Mouse (Mus musculus) Patski (cell line): Measurements from ENCODE around the gene Disc1. TPM values are rescaled to one million over a fixed set of nuclear protein-coding genes. Genes with fewer than 3 reads are reported as not detected.
A peak's percentile ranks its signal among the peaks of the same experiment; 100 is the strongest.

Experiments used
- ATAC-seq: fragments of 100-300 bp; one replicate; pipeline ENCODE4 v1.8.0; 2021
- CTCF ChIA-PET: fragments of 350-600 bp; sonication (Branson Sonifier 250); formaldehyde crosslinking; loops from one replicate; lab custom pipeline; 2022; ENCODE audit warnings: inconsistent platforms; lab: Charles Lee
- POLR2A ChIA-PET: fragments of 350-600 bp; sonication (Branson Sonifier 250); formaldehyde crosslinking; loops from one replicate; lab custom pipeline; 2022; ENCODE audit warnings: antibody characterized with exemption, inconsistent platforms; lab: Charles Lee
- DNase-seq: peaks from one replicate; pipeline ENCODE4 v3.0.0-alpha.2; 2011; ENCODE audit warnings: low read depth, low spot score
- H3K27me3 ChIP-seq: fragments of 371-371 bp; one replicate; pipeline ENCODE4 v1.5.1; 2021
- CTCF ChIP-seq: fragments of 100-300 bp; IDR thresholded peaks from one replicate; pipeline ENCODE4 v1.5.1; 2021
- in situ Hi-C: fragments of 300-500 bp; cut with MboI; formaldehyde crosslinking; loops from 3 replicates; pipeline ENCODE4 v1.11.1; 2018; ENCODE audit warnings: low pct_unique_long_range_greater_than_20kb, mixed read lengths
- polyA plus RNA-seq: library from polyadenylated mRNA; unstranded; gene quantifications from one replicate; pipeline ENCODE4 v1.2.3, GENCODE M21; 2021

Disc1 gene
- polyA plus RNA-seq, 1 experiment from 2014 or later = 0.06 TPM

DNA sequence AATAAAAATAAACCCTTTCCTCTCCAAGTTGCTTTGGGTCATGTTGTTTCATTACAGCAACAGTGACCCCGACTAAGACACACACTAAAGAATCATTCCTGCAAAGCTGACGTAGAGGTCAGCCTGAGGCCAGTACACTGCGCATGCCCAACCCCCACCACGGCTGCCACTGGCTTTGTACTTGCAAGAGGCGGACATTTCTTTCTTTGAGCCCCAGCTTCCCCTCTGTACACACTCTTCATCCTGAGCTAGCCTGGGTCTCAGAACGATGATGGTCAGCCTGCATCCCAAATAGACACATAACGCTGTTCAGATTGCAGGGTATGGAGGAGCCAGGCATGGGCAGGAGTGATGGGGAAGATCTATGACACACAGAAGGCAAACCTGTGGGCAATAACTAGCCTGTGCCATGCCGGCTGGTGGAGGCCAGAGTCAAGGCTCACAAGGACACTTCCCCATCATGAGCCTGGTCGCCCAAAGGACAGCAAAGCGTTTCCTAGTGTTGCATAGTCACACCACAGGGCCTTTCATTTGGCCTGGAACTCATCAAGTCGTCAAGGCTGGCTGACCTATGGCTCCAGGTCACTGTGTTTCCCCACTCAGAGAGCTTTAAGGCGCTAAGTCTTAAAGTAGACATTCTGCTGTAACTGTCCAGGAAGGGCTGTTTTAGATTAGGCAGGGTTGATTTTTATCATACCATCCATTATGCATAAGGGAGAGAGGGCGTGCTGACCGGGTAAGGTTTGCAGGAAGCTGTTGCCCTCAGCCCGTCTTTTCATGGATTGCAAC, 13.2 kb upstream of the Disc1 start:
- ATAC-seq (no peak), DNase-seq (no peak)
- TF ChIP-seq CTCF = no peak
- no peaks in the 10 kb centered on the region for H3K27me3 ChIP-seq
- in situ Hi-C loops = no loop called here
- POLR2A ChIA-PET = no interaction called here
- CTCF ChIA-PET = interaction anchor here (1.2 to 1.6 kb wide), 3 partner anchors 12 to 153 kb away, joined by 3 read pairs; no protein-coding TSS in a partner anchor

GRCm38 (mm10) chr8:125041496-125041895, 12.5 kb upstream of the Disc1 start:
- no peak for TF ChIP-seq CTCF
- no peak for DNase-seq
- no peak for ATAC-seq
- no peaks in the 10 kb centered on the region for H3K27me3 ChIP-seq
- CTCF ChIA-PET = interaction anchor here (1.5 to 1.6 kb wide), 2 partner anchors 11 to 154 kb away, joined by 3 read pairs; no protein-coding TSS in a partner anchor
- in situ Hi-C loops = no loop called here
- POLR2A ChIA-PET = no interaction called here

- in situ Hi-C loops = no loop called here
- DNase-seq (no peak), ATAC-seq (no peak)
- H3K27me3 ChIP-seq = no peaks in the 10 kb centered on the region
- no peak for TF ChIP-seq CTCF
- ChIA-PET POLR2A (no interaction called here), CTCF (no interaction called here)
Observed at GRCm38 (mm10) chr8:125043394-125043793, 10.6 kb upstream of the Disc1 start.

- no peak for ATAC-seq
- no peak for DNase-seq
- in situ Hi-C loops = no loop called here
- no peak for TF ChIP-seq CTCF
- ChIA-PET CTCF (no interaction called here), POLR2A (no interaction called here)
- H3K27me3 ChIP-seq = no peaks in the 10 kb centered on the region
Observed at GRCm38 (mm10) chr8:125043935-125044334, 10.1 kb upstream of the Disc1 start.

GRCm38 (mm10) chr8:125045760-125046159, 8.2 kb upstream of the Disc1 start:
- DNase-seq = no peak
- H3K27me3 ChIP-seq = no peaks in the 10 kb centered on the region
- ATAC-seq = no peak
- in situ Hi-C loops = no loop called here
- ChIA-PET POLR2A (no interaction called here), CTCF (no interaction called here)
- TF ChIP-seq CTCF = no peak

DNA sequence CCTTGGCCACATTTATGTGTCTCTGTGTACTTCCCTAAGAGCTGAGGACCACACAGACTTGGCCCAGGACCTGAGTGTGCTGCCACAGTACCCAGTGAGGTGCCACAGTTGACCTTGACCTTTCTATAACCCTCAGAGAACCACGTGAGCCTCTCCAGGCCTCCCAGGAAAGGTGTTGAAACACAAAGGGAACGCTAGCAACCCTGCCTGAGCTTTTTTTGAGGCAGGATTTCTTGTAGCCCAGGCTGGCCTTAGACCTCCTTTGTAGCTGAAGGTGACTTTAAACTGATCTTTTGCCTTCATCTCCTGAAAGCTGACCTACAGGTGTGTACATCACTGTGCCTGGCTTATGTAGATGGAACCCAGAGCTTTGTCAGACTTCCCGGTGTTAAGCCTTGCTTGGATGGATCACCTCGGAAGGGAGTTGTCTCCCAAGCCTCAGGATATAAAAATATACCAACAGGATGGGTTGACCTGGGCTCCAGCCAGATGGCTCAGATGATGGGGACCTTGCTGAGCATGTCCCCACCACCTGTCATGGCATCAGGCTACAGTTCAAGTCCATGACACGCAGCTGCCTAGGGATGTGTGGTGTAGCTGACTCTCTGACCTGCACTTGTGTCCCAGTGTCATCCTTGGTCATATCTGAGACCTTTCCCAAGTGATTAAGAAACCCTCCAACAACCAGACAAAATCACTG, 4.8 kb upstream of the Disc1 start:
- TF ChIP-seq CTCF = no peak
- in situ Hi-C loops = no loop called here
- ChIA-PET POLR2A (interaction anchor here (0.7 kb wide), 1 partner anchor 9 kb away, joined by 3 read pairs; no protein-coding TSS in a partner anchor), CTCF (interaction anchor here (0.9 kb wide), 1 partner anchor 18 kb away, joined by 3 read pairs; no protein-coding TSS in a partner anchor)
- DNase-seq (no peak), ATAC-seq (no peak)
- H3K27me3 ChIP-seq = peaks cover 8% of the 10 kb centered on the region

- CTCF ChIA-PET = interaction anchor here (0.9 kb wide), 1 partner anchor 17 kb away, joined by 3 read pairs; no protein-coding TSS in a partner anchor
- ATAC-seq (no peak), DNase-seq (no peak)
- H3K27me3 ChIP-seq = peaks cover 14% of the 10 kb centered on the region
- POLR2A ChIA-PET = no interaction called here
- in situ Hi-C loops = no loop called here
- TF ChIP-seq CTCF = no peak
Observed at GRCm38 (mm10) chr8:125049826-125050225, 4.2 kb upstream of the Disc1 start.

DNA sequence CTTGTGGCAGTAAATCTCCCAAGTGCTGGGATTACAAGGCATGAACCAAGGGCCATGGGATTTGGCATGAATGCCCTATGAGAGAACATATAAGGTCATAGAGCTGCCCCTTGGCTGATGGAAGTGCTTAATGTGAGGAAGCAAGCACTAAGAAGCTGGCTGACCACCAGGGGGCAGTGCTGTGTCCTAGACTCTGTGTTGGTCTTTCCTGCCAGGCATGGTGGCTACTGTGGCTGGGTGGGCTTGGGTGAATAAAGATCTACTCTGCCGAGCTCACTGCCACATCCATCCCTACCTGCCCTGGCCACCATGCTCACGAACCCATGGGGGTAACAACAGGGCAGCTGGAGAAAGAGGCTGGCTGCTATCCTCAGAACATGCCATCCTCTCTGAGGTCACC, 2.0 kb upstream of the Disc1 start:
- CTCF ChIA-PET = interaction anchor here (1.5 kb wide), 1 partner anchor 16 kb away, joined by 3 read pairs; no protein-coding TSS in a partner anchor
- TF ChIP-seq CTCF = peak; percentile 83
- peaks cover 26% of the 10 kb centered on the region for H3K27me3 ChIP-seq
- POLR2A ChIA-PET = interaction anchor here (0.6 kb wide), 1 partner anchor 1879 kb away, joined by 4 read pairs; no protein-coding TSS in a partner anchor
- no peak for ATAC-seq
- in situ Hi-C loops = no loop called here
- DNase-seq = no peak

DNA sequence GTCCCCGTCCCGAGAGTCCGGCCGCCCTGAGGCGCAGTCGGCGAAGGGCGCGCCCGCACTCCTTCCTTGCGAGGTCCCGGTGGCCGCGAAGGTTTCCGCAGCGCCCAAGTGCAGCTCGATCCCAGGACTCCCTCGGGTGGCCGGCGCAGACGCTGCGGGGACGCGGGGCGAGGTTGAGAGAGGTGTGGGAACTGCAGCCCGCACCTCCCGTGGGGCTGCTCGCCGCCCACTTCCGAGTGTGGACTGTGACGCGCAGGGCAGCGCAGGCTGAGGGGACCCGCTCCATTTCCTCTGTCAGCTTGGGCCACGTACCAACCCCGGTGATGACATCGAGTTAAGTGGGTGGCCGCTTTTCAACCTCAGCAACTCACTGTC, 428 bp downstream of the Disc1 start:
- peaks cover 36% of the 10 kb centered on the region for H3K27me3 ChIP-seq
- ChIA-PET POLR2A (interaction anchor here (0.5 kb wide), 1 partner anchor 586 kb away, joined by 4 read pairs; no protein-coding TSS in a partner anchor), CTCF (interaction anchor here (0.8 kb wide), 1 partner anchor 10 kb away, joined by 3 read pairs; no protein-coding TSS in a partner anchor)
- in situ Hi-C loops = no loop called here
- ATAC-seq (peak; percentile 17), DNase-seq (no peak)
- TF ChIP-seq CTCF = no peak

DNA sequence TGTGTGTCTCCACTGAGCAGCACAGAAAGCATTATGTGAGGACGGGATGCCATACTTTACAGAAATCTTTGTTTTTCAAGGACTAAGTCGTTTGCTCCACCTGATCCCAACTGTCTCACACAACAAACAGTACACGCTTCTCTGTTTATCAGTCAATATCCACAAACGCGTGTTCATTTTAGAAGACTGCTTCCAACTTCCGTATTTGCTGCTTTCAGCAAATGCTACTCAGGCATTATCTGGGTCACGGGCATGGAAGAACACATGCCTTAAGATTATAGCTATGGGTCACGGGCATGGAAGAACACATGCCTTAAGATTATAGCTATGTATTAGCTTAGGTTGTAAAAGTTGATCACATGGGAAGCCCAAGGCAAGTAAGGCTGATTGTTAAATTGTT, 6.9 kb downstream of the Disc1 start:
- in situ Hi-C loops = no loop called here
- peaks cover 35% of the 10 kb centered on the region for H3K27me3 ChIP-seq
- DNase-seq = no peak
- TF ChIP-seq CTCF = no peak
- ChIA-PET POLR2A (no interaction called here), CTCF (interaction anchor here (1.5 kb wide), 1 partner anchor 14 kb away, joined by 4 read pairs; no protein-coding TSS in a partner anchor)
- no peak for ATAC-seq

GRCm38 (mm10) chr8:125065596-125065995, 11.6 kb downstream of the Disc1 start:
- ATAC-seq = no peak
- peaks cover 21% of the 10 kb centered on the region for H3K27me3 ChIP-seq
- DNase-seq = no peak
- POLR2A ChIA-PET = interaction anchor here (0.6 kb wide), 1 partner anchor 121 kb away, joined by 3 read pairs; no protein-coding TSS in a partner anchor
- CTCF ChIA-PET = no interaction called here
- in situ Hi-C loops = loop anchor here (5.0 kb wide), 1 partner anchor 807 kb away; no protein-coding TSS in a partner anchor
- TF ChIP-seq CTCF = no peak
